Mouse (Mus musculus): Measurements from ENCODE around the gene Ccnjl. TPM values are rescaled to one million over a fixed set of nuclear protein-coding genes. Genes with fewer than 3 reads are reported as not detected.

The Ccnjl gene
- 1 to 10 TPM; 9.7 to 9.8 TPM for total RNA-seq (2021)
- long read RNA-seq, transcript Ccnjl-201 (6 exons, 2,672 nt), result major isoform, 7 of 8 reads
- long read RNA-seq, partial matches to known transcripts, result 1 of 8 reads
- long read RNA-seq, other reads (novel, unspliced or antisense), result 0 of 8 reads

DNA sequence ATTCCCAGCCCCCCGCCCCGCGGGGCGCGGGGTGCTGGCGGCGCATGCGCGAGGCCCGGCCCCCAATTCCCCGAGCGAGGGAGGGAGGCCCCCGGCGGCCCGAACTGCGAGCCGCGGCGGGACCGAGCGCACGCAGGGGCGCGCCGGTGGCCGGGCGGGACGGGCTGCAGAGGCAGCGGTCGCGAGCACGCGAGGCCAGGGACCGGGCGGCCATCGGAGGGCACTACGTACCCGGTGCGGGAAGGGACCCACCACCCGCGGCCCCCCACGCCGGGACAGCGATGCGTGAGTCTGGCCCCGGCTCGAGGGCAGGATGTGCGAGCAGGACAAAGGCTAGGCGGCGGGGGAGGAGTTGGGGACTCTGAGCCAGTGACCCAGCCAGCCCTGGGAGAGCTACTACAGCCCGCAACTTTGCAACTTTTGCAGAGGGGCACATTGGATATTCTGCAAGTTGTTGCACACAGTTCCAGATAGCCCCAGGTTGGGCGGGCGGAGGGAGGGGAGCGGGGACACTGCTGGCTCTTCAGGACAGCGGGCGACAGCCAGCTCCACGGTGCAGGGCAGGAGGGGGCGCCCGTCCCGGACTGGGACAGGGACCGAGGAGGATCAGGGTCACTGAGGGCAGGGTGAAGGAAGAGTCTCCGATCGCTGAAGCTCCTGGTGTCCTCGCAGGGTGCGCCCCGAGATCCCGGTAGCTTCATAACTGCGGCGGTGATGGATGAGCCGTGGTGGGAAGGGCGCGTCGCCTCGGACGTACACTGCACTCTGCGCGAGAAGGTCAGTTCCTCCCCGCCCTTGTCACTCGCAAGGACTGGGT, at the start of gene Ccnjl:
TSS of gene Ccnjl (plus strand) at position 102 of the 817 bp plus-strand sequence.
- DNase-seq (ENCODE audit: low spot score in 2 of 2), result peak in 1 of 2 experiments; percentile 32

DNA sequence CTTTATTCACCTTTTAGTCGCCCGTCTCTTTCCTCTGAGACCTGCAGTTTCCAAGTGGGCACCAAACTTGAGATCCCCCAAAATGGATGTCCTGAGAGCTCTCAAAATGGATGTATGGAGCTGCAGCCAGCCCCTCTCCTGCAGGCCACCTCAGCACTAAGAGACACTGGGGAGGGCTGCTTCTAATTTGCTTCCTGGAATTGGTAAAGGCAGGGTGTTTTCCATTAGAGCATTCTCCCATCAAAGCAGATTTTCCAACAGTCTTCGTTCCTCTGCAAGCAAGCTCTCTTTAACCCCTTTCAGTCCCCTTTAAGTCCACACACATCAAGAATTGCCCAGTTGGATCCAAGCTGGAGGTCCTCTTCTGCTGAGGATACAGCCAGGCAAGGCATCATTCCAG, 49.2 kb upstream of the Ccnjl start:
- no peak for DNase-seq (ENCODE audit: low spot score in 2 of 2)

DNA sequence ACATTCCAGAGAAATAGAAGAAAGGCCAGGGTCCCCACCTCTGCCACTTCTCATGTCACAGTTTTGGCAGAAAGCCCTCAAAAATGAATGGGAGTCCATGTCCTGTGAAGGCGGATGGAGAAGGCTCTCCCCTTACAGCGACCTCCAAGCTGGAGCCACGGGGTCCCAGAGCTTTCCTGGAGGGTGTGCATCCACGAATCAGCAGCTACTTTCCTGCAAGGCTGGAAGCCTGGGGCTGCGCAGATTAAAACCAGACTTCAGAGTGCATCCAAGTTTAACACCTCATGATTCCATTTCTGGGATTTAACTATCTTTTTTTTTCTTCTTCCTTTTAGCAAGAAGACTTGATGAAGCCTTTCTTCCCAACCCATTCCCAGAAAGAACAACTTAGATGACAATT, 48.0 kb upstream of the Ccnjl start:
- no peak for DNase-seq (ENCODE audit: low spot score in 2 of 2)

DNA sequence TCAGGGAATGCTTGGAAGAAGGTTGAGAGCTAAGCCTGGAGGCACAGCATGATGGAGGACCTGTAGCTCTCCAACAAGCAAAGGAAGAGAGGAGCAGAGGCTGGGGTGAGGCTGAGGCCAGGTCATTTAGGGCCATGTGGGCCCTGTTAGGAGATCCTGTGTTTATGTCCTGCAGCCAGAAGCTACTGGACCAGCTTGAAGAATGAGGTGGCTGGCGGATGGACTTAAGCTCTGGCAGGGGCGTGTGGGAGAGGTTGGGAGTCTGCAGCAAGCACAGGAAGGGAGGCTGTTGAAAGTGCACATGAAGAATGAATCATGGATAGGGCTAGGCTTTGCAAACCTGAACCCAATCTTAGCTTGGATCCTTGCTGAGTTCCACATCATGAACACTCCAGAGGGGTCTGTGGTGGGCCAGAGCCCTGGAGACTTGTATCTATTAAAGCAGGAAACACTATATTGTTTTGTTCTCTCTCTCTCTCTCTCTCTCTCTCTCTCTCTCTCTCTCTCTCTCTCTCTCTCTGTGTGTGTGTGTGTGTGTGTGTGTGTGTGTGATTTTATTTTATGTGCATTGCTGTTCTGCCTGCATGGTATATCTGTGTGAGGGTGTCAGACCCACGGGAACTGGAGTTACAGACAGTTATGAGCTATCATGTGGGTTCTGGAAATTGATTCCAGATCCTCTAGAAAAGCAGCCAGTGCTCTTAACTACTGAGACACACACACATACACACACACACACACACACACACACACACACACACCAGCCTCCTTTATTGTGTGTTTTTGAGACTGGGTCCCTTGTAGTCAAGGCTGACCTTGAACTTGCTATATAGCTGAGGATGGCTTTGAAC, 46.7 kb upstream of the Ccnjl start:
- no peak for DNase-seq (ENCODE audit: low spot score in 2 of 2)

DNA sequence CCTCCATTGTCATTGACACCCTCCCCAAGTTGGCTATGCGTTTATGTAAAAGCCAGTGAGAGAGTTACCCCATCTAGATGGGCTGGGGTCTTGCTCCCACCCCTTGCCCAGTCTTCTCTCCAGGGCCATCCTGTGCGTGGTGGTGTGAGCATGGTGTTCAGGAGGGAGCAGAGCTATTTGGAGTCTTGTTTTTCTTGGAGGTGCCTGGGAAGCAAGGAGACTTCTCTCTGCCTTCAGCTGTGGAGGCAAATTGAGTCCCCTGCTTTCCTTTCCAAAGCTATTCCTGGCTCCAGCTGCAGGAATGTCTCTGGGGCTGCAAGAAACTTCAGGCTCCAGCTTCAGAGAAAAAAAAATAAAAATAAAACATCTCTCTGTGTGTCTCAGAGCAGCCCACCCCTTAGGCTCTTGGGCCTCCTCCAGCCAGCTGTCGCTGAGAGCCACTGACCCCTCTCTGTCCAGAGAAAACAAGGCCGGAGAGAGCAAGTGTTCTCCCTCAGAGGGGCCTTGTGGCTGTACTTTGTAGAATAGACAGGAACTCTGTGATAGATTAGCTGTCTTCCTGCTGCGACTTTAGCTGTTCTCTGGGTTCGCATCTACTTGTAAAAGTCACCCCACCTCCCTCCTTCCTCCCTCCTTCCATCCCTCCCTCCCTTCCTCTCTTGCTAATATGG, 45.3 kb upstream of the Ccnjl start:
- no peak for DNase-seq (ENCODE audit: low spot score in 2 of 2)

DNA sequence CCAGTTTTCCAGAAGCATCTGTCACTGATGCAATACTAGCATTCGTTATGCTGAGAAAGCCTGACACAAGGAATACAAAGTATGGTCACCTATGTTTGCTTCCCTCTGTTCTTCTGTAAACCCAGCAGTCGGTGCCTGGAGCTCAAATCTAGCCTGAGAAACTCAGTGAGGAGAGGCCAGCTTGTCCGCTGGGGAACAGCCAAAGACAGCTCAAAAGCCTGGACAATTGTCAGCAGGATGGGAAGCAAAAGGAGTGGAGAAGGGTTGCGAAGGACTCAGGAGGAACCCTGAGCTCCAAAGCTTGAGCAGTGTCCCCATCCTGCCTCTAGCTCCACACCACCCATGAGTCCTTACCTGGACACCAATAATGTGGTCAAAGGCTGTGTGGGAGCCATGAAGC, 44.5 kb upstream of the Ccnjl start:
- no peak for DNase-seq (ENCODE audit: low spot score in 2 of 2)

DNA sequence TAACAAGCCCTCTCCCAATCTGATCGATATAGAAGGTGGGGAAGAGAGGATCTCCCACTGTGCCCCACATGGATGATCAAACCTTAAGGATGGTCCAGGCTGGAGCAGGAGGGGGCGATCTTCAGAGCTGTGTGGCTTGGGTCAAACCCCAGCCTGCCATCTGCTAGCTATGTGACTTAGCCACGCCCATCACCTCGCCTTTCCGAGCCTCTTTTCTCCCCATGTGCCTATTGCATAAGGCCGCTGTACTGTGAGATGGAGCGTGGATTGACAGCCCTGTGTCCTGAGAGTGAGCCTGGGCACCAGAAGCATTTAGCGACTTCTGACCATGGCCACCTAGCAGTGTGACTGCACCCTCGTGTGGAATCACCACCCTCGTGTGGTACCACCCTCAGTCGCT, 43.9 kb upstream of the Ccnjl start:
- no peak for DNase-seq (ENCODE audit: low spot score in 2 of 2)

DNA sequence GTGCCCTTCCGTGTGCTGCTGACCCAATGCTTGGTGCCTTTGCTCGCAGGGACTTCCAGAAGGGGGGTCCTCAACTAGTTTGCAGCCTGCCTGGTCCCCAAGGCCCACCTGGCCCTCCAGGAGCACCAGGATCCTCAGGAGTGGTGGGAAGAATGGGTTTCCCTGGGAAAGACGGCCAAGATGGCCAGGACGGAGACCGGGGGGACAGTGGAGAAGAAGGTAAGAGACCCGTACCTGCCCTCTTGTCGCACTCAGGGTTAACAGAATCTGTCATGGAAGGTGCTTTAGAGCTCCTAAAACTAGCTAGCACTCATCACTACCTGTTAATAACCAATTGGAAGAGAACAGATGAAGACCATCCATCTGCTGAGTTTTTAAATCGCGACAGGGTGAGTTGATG, 42.7 kb upstream of the Ccnjl start:
- DNase-seq (ENCODE audit: low spot score in 2 of 2), result no peak

DNA sequence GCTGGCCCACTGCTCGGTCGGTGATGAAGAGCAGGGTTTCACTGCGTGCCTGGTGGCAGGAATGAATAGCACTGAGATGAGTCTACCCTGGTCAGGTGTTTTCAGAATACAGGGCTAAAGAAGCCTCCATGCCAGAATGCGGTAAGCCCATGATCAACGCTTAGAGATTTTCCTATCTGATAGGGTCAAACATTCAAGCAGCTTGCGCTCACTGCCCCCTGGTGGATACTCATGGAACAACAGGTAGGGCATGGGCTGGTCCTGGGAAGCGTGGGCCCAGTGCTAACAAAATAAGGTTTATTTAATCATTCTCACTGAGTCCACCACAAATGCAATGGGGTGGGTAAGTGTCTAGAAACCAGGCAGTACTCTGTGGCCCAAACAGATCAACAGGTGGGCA, 35.9 kb upstream of the Ccnjl start:
- peak; percentile 36 to 84 for DNase-seq (ENCODE audit: low spot score in 2 of 2)

DNA sequence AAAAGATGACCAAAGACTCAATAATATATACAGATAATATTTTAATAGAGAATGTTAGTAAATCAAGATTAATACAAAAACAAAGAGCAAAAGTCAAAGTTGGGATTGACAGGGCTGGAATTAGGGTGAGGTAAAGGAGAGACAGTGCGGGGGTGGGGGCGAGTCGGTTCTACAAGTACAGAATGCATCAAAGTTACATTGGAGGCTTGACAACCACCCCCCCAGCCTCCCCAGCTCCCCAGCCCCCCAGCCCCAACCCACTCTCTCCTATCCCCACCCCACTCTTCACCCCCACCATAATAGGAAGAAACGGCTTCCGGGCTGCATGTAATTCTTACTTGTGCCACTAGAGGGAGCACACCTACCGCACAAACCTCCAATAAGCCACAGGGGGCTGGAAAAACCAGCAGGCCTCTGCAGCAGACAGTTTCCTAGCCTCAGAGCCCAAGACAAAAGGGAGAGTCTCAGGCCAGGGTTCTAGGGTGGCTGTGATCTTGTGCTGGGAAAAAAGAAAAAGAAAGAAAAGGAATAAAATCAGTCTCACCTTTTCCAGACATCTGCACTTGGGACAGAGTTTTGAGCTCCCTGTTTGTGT, 34.7 kb upstream of the Ccnjl start:
- DNase-seq (ENCODE audit: low spot score in 2 of 2), result peak; percentile 61 to 88

DNA sequence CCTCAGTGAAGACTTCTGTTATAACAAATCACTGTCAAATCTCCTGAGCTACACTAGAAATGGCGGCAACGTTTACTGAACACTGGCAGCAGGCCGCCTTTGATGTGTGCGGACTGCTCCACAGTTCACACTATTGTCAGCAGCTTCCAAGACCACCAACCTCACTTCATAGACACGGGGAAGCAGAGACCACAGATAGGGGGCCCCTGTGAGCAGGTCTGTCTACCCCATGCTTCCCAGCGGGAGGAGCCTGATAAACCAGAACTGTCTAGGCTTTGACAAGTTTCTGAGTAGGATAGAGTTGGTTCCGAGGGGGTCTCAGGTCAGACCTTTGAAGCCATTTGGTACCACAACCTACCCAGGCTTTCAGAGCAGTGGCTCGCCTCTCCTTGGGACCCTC, 33.5 kb upstream of the Ccnjl start:
- no peak for DNase-seq (ENCODE audit: low spot score in 2 of 2)

DNA sequence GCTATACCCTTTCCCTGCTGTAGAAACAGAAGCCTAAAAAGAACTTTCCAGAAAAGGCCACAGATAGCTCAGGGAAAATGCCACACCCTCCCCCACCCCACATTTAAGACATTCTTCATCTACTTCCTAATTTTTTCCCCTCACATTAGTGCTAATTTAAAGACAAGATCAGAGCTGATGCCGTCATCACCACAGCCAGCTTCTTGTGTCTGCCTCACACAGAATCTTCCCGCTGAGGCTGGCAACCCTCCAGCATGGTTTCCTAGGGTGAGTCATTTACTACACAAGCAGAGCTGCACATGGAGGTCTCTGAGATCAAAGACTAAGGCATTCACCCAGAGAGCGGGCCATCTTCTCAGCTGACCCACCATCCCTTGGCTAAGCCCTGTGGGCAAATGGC, 33.1 kb upstream of the Ccnjl start:
- DNase-seq (ENCODE audit: low spot score in 2 of 2), result peak; percentile 29 to 36

DNA sequence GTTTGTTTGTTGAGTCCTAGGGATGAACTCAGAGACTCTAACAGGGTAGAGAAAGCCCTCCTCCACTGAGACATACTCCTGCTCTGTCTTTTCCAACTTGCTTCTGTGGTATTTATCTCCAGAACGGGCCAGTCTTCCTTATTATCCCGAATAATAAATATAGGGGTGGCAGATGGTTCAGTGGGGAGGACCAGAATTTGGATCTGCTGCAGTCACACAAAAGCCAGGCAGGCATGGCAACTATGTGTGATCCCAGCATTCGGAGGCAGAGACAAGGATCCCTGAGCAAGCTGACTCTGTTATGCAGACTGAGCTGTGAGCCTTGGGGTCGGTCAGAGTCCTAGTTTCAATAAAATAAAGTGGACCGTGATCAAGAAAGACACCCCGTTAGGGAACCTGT, 27.3 kb upstream of the Ccnjl start:
- peak; percentile 20 to 74 for DNase-seq (ENCODE audit: low spot score in 2 of 2)

DNA sequence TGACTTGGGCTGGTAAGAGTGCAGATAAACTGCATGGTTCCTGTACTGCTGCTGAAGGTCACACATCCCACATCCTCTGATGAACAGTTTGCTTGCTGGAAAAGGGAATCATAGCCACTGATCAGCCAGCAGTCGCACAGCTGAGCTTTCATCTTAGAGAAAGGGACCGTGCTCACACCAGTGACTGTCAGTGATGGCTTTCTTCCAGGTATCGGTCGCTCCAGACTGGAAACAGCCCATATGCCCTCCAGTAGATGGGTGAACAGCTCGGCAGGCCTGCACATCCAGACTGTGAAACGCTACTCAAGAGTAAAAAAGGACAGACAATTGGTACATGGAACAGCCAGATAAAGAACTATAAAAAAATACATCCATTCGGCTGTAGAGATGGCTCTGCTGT, 23.4 kb upstream of the Ccnjl start:
- DNase-seq (ENCODE audit: low spot score in 2 of 2), result no peak

DNA sequence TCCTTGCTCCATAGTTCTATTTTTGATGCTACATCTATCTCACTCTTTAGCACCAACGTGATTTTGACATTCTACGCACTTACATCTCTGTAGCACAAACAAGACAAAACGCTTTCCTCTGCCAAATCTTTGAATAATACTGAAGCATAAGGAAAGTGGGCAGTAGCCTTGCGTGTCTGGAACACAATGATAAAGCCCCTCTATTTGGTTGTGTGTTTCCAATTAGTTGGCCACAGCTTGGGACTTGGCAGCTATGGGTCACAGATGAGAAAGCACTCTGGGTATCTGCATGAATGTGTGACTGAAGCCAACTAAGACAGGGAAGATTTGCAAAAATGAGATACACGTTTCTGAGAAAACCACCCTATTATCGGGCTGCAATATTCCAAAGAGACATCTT, 20.6 kb upstream of the Ccnjl start:
- DNase-seq (ENCODE audit: low spot score in 2 of 2), result peak; percentile 43 to 75

DNA sequence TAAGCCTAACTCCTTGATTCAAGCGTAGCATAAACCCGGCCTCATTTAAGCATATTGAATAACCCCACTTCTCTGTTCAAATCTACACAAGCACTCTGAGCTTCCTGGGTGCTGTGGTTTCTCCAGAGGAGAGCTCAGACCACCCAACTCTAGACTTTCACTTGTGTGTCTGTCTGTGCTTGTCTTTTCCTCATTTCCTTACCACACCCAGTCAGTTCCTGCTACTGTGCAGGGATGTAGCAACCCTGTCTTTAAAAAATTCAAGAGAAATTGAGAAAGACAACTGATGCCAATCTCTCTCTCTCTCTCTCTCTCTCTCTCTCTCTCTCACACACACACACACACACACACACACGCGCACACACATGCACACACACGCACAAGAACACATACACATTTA, 18.7 kb upstream of the Ccnjl start:
- DNase-seq (ENCODE audit: low spot score in 2 of 2), result no peak

DNA sequence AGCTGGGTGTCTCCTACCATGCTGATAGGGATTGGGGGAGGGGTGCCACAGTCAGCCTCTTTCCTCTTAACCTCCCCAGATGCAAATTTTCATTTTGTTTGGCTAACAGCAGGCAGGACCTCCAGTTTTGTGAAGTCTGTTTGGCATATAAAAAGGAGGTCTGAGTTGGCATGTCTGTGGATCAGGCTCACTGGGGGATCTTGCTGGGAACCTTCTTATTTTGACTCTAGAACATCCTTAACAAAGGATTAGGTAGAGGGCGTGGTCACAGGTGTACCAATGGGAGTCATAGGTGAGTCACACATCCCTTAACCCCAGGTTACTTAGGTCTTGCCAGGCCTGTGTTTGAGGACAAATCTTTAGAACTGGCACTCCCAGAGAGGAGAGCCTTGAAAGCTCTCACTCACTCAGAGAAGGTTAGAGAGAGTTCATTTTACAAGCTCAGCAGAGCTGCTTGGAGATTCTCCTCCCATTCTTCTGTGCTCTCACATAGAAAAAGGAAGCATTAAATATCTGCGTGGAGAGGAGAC, 15.9 kb upstream of the Ccnjl start:
- DNase-seq (ENCODE audit: low spot score in 2 of 2), result no peak

DNA sequence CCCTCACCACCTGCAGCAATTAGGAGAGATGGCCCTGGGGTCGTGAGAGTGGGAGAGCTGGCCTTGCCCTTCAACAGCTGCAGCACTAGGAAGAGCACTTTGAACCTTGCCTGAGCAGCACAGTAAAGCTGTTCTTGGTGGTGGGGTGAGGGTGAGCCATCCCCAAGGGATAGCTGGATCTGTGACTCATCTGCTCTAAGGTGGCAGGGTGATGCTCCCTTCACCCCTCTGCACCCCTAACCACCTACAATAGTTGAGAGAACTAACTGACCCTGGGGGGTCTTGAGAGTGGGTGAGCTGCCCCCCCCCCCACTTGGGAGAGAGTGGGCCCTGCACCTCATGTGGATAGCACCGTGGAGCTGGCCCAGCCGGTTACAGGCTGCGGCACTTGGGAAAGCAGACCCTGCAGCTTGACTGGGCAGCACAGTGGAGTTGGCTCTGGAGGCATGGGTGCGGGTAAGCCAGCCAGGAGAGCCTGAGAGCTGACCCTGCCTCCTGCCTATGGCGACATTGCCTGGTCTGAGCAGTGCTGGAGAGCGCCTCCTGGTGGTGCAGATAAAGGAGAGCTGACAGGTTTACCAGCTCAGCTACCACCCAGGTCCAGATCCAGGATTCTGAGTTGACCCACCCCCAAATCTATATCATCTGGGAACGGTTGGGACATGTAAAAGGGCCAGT, 12.1 kb upstream of the Ccnjl start:
- DNase-seq (ENCODE audit: low spot score in 2 of 2), result no peak

DNA sequence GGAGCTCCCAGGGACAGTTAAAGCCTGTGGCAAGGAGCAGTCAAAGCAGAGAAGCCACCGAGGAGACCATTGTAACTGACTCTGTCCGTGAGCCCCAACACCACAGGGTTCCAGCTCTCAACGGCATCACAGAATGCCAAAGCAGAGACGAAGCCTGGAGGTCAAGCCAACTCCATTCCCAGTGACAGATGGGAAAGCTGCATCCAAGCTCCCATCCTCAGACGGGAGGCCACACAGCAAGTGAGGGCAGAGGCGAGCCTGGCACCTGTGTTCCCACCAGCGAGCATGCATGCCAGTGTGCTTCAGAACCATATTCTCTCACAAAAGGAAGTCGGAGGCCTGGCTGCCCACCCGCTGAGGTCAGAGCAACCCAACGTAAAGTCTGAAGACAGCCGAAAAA, 10.9 kb upstream of the Ccnjl start:
- no peak for DNase-seq (ENCODE audit: low spot score in 2 of 2)

DNA sequence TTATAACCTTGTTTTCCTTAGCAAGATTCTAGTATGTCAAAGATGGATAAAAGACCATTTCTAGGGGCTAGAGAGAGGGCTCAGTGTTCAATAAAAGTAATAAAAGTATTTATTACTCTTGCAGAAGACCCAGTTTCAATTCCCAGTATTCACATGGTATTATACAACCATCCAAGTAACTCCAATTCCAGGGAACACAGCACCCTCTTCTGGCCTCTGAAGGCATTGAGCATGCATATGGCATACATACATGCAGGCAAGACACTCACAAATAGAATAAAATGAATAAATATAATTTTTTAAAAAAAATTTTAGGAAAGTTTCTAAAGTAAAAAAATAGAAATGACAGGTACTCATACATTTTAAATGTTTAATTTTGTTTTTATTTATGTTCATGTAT, 10.5 kb upstream of the Ccnjl start:
- DNase-seq (ENCODE audit: low spot score in 2 of 2), result no peak
